Mouse (Mus musculus) hindlimb bud, embryonic 11.5 days (tissue): ENCODE results near the gene Magi2.
"Not testable (repeated sequence)": the region's sequence is repeated elsewhere in the genome, so short reads cannot be mapped to it uniquely, and the experiment has no call there.

Experiments
- DNase-seq: peaks from one replicate; pipeline ENCODE4 v3.0.0-alpha.2; 2012; ENCODE audit warnings: low read depth, low spot score; ENCODE audit errors: extremely low spot score

The Magi2 gene

GRCm38 (mm10) chr5:20484505-20484904 is 1257.7 kb downstream of the Magi2 start:
- no peak for DNase-seq

- DNase-seq = no peak
These were observed 1265.1 kb downstream of the Magi2 start for GRCm38 (mm10) chr5:20491911-20492310.

- DNase-seq = no peak
These were observed 1265.8 kb downstream of the Magi2 start for GRCm38 (mm10) chr5:20492679-20493078.

GRCm38 (mm10) chr5:20494010-20494409 is 1267.2 kb downstream of the Magi2 start:
- DNase-seq = no peak

- no peak for DNase-seq
These were observed 1270.1 kb downstream of the Magi2 start for GRCm38 (mm10) chr5:20496924-20497323.

GRCm38 (mm10) chr5:20499031-20499600 is 1272.3 kb downstream of the Magi2 start:
- DNase-seq = no peak

GRCm38 (mm10) chr5:20508609-20509008 is 1281.8 kb downstream of the Magi2 start:
- DNase-seq = no peak

GRCm38 (mm10) chr5:20509606-20510005 is 1282.8 kb downstream of the Magi2 start:
- no peak for DNase-seq

- DNase-seq = no peak
These were observed 1285.7 kb downstream of the Magi2 start for GRCm38 (mm10) chr5:20512377-20513126.

- no peak for DNase-seq
These were observed 1294.8 kb downstream of the Magi2 start for GRCm38 (mm10) chr5:20521639-20522038.

GRCm38 (mm10) chr5:20522047-20522446 is 1295.2 kb downstream of the Magi2 start:
- DNase-seq = no peak

- DNase-seq = no peak
These were observed 1296.9 kb downstream of the Magi2 start for GRCm38 (mm10) chr5:20523776-20524175.

GRCm38 (mm10) chr5:20526588-20526987 is 1299.8 kb downstream of the Magi2 start:
- not testable (repeated sequence) for DNase-seq

GRCm38 (mm10) chr5:20536544-20536943 is 1309.7 kb downstream of the Magi2 start:
- DNase-seq = no peak

GRCm38 (mm10) chr5:20537369-20538022 is 1310.7 kb downstream of the Magi2 start:
- DNase-seq = no peak

GRCm38 (mm10) chr5:20544374-20544773 is 1317.5 kb downstream of the Magi2 start:
- no peak for DNase-seq

- no peak for DNase-seq
These were observed 1332.5 kb downstream of the Magi2 start for GRCm38 (mm10) chr5:20559378-20559777.

- no peak for DNase-seq
These were observed 1333.0 kb downstream of the Magi2 start for GRCm38 (mm10) chr5:20559821-20560220.

- no peak for DNase-seq
These were observed 1341.6 kb downstream of the Magi2 start for GRCm38 (mm10) chr5:20568421-20568820.

GRCm38 (mm10) chr5:20568966-20569365 is 1342.1 kb downstream of the Magi2 start:
- no peak for DNase-seq

- DNase-seq = no peak
These were observed 1348.0 kb downstream of the Magi2 start for GRCm38 (mm10) chr5:20574816-20575215.

- DNase-seq = no peak
These were observed 1349.0 kb downstream of the Magi2 start for GRCm38 (mm10) chr5:20575798-20576197.
